Mouse (Mus musculus) cortical plate, adult 2 months (tissue): ENCODE measurements around the gene Ltbp3.

ENCODE experiments used
- CTCF ChIP-seq: fragments of 200-500 bp; IDR thresholded peaks from 2 replicates; pipeline ENCODE4 v1.5.1; 2011; ENCODE audit warnings: mild to moderate bottlenecking, control low read depth, low read length; ENCODE audit not compliant: insufficient read depth; ENCODE audit errors: extremely low read depth
- POLR2A ChIP-seq: fragments of 200-500 bp; IDR thresholded peaks from 2 replicates; pipeline ENCODE4 v1.6.1; 2011; ENCODE audit warnings: mild to moderate bottlenecking, low read length, control low read depth; ENCODE audit not compliant: insufficient read depth; ENCODE audit errors: extremely low read depth

GRCm38 (mm10) chr19:5763163-5763562, 22.5 kb downstream of the Ltbp3 start:
- TF ChIP-seq POLR2A: no peak
- TF ChIP-seq CTCF: no peak
